Mouse (Mus musculus): ENCODE data around the gene Cav2. TPM values are rescaled to one million over a fixed set of nuclear protein-coding genes. Genes with fewer than 3 reads are reported as not detected.

The Cav2 gene
- polyA plus RNA-seq, 1 experiment: 6.0 TPM

GRCm38 (mm10) chr6:17314241-17314640 is 33.3 kb downstream of the Cav2 start:
- TF ChIP-seq POLR2A (IDR thresholded peaks at IDR 0.05; ENCODE audit: borderline replicate concordance, extremely low read depth, insufficient read depth, insufficient read length, poor library complexity, severe bottlenecking) (no peak), CTCF (IDR thresholded peaks at IDR 0.05; ENCODE audit: borderline replicate concordance, extremely low read depth, insufficient read depth, insufficient read length) (no peak)
- DNase-seq (ENCODE audit: low read depth): no peak

GRCm38 (mm10) chr6:17314659-17315616 is 34.0 kb downstream of the Cav2 start:
- TF ChIP-seq CTCF (IDR thresholded peaks at IDR 0.05; ENCODE audit: borderline replicate concordance, extremely low read depth, insufficient read depth, insufficient read length) (no peak), POLR2A (IDR thresholded peaks at IDR 0.05; ENCODE audit: borderline replicate concordance, extremely low read depth, insufficient read depth, insufficient read length, poor library complexity, severe bottlenecking) (no peak)

GRCm38 (mm10) chr6:17316294-17317166 is 35.5 kb downstream of the Cav2 start:
- TF ChIP-seq CTCF (IDR thresholded peaks at IDR 0.05; ENCODE audit: borderline replicate concordance, extremely low read depth, insufficient read depth, insufficient read length) (no peak), POLR2A (IDR thresholded peaks at IDR 0.05; ENCODE audit: borderline replicate concordance, extremely low read depth, insufficient read depth, insufficient read length, poor library complexity, severe bottlenecking) (no peak)
- DNase-seq (ENCODE audit: low read depth): no peak

More at GRCm38 (mm10) chr6:17314659-17315616, 34.0 kb downstream of the Cav2 start:
- no peak for DNase-seq (ENCODE audit: low read depth)

GRCm38 (mm10) chr6:17317167-17317524 is 36.2 kb downstream of the Cav2 start:
- TF ChIP-seq POLR2A (IDR thresholded peaks at IDR 0.05; ENCODE audit: borderline replicate concordance, extremely low read depth, insufficient read depth, insufficient read length, poor library complexity, severe bottlenecking): no peak
- no peak for TF ChIP-seq CTCF (IDR thresholded peaks at IDR 0.05; ENCODE audit: borderline replicate concordance, extremely low read depth, insufficient read depth, insufficient read length)
- peak; percentile 62 for DNase-seq (ENCODE audit: low read depth)

- no peak for DNase-seq (ENCODE audit: low read depth)
- no peak for TF ChIP-seq POLR2A (IDR thresholded peaks at IDR 0.05; ENCODE audit: borderline replicate concordance, extremely low read depth, insufficient read depth, insufficient read length, poor library complexity, severe bottlenecking)
- TF ChIP-seq CTCF (IDR thresholded peaks at IDR 0.05; ENCODE audit: borderline replicate concordance, extremely low read depth, insufficient read depth, insufficient read length): no peak
Observed at GRCm38 (mm10) chr6:17317944-17318343, 37.0 kb downstream of the Cav2 start.

- TF ChIP-seq POLR2A (IDR thresholded peaks at IDR 0.05; ENCODE audit: borderline replicate concordance, extremely low read depth, insufficient read depth, insufficient read length, poor library complexity, severe bottlenecking): no peak
- TF ChIP-seq CTCF (IDR thresholded peaks at IDR 0.05; ENCODE audit: borderline replicate concordance, extremely low read depth, insufficient read depth, insufficient read length): no peak
- no peak for DNase-seq (ENCODE audit: low read depth)
Observed at GRCm38 (mm10) chr6:17321976-17322375, 41.0 kb downstream of the Cav2 start.

DNA sequence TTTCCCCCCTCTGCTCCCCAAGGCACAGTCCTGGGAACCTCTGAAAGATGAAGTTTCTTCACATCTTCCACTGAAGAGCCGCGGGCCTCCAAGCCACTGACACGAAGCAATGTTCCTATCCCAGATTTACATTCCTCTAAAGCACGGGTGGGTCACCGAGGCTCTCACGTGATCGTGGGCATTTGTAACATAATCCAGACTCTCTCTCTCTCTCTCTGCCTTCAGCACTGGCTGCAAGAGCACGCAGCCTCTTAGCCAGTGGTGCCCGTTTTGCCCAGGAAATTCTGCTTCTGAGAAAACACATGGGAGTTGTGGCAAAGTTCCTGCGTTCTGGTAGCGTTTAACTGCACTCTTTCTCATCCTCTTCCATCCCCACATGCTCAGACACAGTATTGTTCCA is 46.2 kb downstream of the Cav2 start:
- no peak for DNase-seq (ENCODE audit: low read depth)
- no peak for TF ChIP-seq CTCF (IDR thresholded peaks at IDR 0.05; ENCODE audit: borderline replicate concordance, extremely low read depth, insufficient read depth, insufficient read length)
- no peak for TF ChIP-seq POLR2A (IDR thresholded peaks at IDR 0.05; ENCODE audit: borderline replicate concordance, extremely low read depth, insufficient read depth, insufficient read length, poor library complexity, severe bottlenecking)

GRCm38 (mm10) chr6:17329801-17330200 is 48.8 kb downstream of the Cav2 start:
- no peak for TF ChIP-seq POLR2A (IDR thresholded peaks at IDR 0.05; ENCODE audit: borderline replicate concordance, extremely low read depth, insufficient read depth, insufficient read length, poor library complexity, severe bottlenecking)
- no peak for TF ChIP-seq CTCF (IDR thresholded peaks at IDR 0.05; ENCODE audit: borderline replicate concordance, extremely low read depth, insufficient read depth, insufficient read length)
- no peak for DNase-seq (ENCODE audit: low read depth)

DNA sequence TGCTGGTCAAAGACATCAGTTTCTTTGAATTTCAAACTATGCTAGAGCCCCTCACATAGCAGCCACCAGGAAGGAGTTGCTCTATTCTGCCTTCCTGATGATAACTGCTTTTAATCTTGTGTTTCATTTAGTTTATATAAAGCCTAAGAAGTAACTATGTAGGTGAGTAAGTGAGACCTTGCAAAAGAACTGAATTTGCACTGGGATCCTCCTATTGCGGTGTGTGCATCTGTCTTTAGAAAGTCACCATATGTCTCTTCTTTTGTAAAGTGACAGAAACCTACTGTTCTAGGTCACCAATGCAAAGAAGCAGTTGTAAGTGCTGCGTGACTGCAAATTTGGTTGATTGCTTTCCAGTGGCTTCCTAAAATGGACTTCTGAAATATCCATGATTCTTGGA is 56.7 kb downstream of the Cav2 start:
- DNase-seq (ENCODE audit: low read depth): no peak
- no peak for TF ChIP-seq CTCF (IDR thresholded peaks at IDR 0.05; ENCODE audit: borderline replicate concordance, extremely low read depth, insufficient read depth, insufficient read length)
- no peak for TF ChIP-seq POLR2A (IDR thresholded peaks at IDR 0.05; ENCODE audit: borderline replicate concordance, extremely low read depth, insufficient read depth, insufficient read length, poor library complexity, severe bottlenecking)

Other genes starting within 250 kb of the Cav2 start
- gene Tes, start 216.0 kb upstream of the Cav2 start, polyA plus RNA-seq (2012; rRNA removed): 36.8 and 44.5 TPM in 2 replicates
- gene Cav1, start 25.1 kb downstream of the Cav2 start, polyA plus RNA-seq (2012; rRNA removed): 17.6 and 25.1 TPM in 2 replicates
- gene Met, start 182.6 kb downstream of the Cav2 start, polyA plus RNA-seq (2012; rRNA removed): 1.5 and 1.8 TPM in 2 replicates

Measured in brain, embryonic 14.5 days (tissue).